Mouse (Mus musculus): Measurements from ENCODE around the gene Akap8.
A peak's percentile ranks its signal among the peaks of the same experiment; 100 is the strongest.

The Akap8 gene

GRCm38 (mm10) chr17:32320597-32321389 is at the start of gene Akap8:
Gene Akap8 (minus strand): TSS chr17:32321238.
- DNase-seq = peak; percentile 100

- no peak for DNase-seq
Observed at GRCm38 (mm10) chr17:32368991-32369578, 48.0 kb upstream of the Akap8 start.

DNA sequence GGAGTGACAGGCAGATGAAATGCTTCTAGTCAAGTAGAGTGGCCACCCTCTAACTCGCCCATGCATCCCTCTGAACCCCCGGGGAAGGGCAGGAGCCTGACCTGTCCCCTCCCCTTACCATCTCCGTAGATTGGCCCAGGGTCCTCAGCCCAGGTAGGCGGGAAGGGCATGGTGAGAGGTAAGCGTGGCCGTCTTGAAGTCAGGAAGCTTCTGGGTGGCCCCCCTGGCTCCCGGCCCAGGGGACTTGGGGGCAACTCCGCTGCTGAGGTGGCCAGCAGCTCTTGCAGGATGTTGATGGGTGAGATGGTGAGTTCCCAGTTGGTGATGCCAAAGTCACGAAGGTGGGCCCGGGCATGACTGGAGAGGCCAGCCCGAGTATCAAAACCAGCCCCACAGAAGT is 46.7 kb upstream of the Akap8 start:
- no peak for DNase-seq

DNA sequence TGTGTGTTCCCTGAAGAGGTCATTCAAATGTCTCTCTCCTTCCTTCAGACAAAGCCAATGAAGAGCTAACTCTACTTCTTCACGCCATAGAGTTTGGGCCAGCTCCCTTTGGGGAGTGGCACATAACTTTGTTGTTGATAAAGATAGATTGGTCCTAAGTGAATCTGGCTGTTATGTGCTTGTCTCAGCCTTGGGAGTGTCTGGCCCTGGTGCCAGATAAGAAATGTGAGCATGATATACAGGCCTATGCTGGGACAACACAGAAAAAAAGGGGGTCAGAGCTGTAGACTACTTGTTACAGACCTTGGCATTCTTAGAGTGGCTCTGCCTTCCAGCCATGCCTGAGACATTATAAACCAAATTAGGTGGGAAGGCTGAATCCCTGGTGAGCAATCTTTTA is 44.3 kb upstream of the Akap8 start:
- DNase-seq = no peak

DNA sequence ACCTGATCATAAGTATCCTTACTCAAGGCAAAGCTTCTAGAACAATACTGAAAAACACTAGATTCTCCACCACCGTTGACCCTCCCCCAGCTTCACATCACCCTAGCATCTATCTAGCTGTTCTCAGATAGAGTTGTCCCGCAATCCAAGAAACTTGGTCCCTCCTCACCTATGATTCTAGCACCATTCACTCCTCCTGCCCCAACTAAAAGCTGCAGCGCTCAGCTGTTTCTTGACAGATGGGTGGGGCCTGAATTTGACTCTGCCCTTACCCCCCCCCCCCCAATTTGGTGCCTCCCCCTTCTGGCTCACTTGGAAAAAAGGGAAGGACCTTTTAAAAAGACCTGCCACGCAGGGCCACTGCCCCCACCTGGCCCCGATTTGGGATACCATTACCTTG is 43.8 kb upstream of the Akap8 start:
- DNase-seq = no peak

- peak; percentile 89 for DNase-seq
Observed at GRCm38 (mm10) chr17:32364331-32364730, 43.3 kb upstream of the Akap8 start.

- no peak for DNase-seq
Observed at GRCm38 (mm10) chr17:32363821-32364301, 42.8 kb upstream of the Akap8 start.

DNA sequence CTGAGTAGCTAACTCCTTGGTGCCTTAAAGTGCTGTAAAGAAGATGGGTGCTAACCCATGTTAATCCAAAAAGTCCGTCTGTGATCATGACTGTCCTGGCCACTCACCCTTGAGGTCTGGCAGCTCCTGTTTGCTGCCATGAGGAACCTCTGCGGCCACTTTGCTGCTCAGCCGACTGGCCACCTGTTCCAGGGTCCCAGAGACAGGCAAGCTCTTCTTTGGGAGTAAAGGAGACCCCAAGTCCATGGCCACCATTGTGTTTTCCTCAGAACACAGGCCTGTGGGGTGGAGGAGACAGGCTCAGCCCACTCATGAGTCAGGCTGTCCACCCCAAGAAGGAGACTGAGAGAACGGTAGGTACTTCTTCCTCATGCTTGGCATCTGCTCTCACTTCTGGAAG is 41.6 kb upstream of the Akap8 start:
- DNase-seq = no peak

GRCm38 (mm10) chr17:32359928-32360327 is 38.9 kb upstream of the Akap8 start:
- no peak for DNase-seq

GRCm38 (mm10) chr17:32358943-32359340 is 37.9 kb upstream of the Akap8 start:
- no peak for DNase-seq

DNA sequence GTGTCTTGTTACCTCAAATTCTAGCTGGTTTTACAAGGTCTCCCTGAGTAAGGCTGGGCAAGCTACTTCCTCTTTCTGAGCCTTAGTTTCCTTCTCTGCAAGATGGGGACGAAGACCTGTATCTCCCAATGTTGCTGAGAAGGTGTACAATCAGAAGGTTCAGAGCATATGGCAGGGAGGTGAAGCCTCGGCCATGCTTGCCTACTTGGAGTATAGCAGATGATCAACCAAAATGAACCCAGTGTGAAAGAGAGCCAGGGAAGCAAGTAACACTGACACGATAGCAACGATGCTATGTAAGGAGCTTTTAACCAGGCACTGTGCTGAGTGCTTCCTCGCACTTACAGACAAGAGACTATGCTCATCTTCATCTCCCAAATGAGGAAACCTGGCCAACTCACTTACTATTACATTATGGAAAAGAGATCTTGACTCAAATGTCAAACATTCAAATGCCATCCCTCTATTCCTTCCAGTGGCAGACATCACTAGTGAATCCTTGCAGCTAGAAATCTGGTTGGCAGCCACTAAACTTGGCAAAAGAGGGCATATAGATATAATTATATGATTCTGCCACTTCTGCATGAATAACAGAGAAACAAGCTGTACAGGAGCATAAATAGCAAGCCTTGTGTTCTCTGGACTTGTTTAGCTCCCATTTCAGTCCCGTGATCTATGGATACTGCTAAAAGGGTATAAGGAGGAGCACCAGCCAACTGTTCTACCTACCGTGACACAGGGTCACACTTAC is 37.3 kb upstream of the Akap8 start:
- no peak for DNase-seq

DNA sequence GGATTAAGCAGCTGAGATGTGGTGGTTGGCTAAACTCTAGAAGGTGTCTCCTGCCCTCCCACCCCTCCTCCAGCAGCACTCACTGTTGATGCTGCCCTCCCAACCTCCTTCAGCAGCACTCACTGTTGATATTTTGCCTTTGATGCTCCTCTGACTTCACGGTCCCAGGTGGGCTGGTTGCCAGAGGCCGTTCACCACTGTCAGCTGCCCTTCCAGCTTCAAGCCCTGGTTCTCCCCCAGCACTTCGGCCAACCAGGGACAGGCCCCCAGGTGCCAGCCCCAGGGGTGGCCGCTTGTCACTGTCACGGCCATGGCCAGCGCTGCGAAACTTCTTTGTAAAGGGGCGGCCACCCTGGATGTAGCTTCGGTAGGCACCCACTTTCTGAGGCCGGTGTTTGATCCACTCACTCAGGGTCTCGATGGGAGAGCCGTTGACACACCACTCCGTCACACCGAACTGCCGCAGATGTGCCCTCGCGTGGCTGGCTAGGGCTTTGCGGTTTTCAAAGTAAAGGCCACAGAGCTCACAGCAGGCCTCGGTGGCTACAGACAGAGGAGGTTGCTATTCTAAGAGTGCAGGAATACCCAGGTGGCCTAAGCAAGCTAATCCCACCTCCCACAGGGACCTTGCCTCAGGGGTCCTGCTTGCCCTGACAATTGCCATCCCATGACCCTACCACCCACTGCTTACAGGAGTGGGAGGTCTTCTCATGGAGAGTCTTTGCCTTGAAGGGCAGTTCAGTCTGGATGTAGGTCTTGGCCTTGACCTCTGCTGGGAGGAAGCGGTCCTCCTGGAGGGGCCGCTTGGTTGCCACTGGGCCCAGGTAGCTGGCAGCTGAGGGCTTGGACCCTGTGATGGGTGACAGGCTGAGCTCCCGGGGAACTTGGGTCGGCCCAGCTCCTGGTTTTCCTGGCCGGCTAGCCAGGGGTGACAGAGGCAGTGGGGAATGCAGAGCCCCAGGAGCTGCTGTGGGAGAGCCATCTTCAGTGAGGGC is 36.0 kb upstream of the Akap8 start:
- DNase-seq = no peak

DNA sequence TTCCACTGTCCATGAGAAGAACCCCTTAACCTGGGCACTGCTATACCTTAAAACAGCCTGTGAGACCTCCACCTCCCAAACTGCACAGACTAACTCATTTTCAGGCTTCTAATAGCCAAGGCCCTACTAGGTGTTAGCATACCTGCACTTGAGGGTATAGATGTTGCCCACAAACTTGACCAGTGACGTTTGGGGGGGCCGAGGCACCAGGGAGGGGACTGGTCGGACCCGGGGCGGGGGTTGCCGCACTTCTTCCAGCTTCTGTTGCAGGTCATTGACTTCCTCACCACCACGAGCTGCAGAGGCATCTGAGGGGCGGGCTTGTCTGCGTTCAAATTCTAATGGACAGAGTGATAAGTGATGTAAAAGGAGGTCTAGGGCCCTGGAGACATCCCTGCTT is 35.2 kb upstream of the Akap8 start:
- no peak for DNase-seq

DNA sequence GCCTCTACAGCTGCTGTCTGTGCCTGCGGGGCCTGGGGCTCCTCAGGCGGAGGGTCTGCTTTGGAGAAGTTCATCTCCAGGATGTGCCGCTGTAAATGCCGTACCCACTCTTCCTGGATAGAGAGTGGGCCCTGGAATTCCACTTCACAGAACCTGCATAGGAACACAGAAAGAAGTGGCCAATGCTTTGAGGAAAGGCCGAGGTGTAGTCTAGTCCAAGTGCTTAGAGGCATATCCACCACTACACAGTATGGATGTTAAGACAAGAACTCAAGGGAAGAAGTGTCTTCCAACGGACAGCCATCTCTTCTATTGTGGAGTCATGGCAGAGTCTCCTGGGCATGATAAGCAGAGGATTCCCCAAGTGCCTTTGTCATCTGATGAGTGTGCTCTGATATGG is 34.0 kb upstream of the Akap8 start:
- no peak for DNase-seq

DNA sequence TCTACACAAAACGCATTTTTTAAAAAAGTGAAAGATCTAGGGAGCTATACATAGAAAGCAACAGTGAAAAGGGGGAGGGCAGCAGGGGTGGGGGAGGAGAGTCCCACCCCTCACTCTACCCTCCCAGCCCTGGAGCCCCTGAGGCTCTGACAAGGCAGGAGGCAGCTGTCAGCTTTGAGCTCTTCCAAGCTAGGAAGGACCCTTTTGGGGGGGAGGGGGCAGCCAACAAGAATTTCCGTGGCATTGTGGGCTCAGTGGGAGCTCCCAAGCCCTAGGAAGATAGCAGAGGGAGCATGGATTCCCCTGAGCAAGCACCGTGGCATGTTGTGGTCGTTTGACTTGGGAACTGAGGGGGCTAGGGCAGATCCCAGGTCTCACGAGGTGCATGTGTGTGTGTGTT is 33.2 kb upstream of the Akap8 start:
- DNase-seq = no peak

- DNase-seq = peak; percentile 89
Observed at GRCm38 (mm10) chr17:32353696-32354095, 32.7 kb upstream of the Akap8 start.

GRCm38 (mm10) chr17:32351726-32352125 is 30.7 kb upstream of the Akap8 start:
- no peak for DNase-seq

GRCm38 (mm10) chr17:32351269-32351668 is 30.2 kb upstream of the Akap8 start:
- DNase-seq = no peak

DNA sequence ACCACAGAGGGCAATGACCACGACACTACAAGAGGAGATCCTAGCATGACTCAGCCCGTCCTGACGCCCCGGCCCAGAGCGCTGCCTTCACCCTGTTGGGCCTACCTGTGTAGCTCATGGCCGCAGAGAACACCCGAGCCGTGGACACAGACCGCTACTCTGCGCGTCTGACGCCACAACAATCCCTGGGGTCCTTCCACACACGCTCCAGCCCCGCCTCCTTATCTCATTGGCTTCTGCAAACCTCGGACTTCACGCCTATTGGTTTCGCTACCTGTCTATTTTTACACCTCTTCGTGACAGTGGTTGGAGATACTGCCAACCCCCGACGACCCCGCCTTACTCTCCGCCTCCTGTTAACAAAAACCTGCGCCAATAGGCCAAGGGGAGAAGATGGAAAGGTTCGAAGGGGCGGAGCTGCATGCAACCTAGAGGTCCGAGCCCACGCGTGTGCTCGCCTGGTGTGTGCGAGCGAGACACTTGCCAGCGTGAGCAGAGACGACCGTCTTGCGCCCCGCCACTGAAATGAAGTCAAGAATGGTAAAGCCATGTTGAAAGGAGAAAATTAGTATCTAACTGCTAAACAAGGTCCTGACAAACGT is 29.4 kb upstream of the Akap8 start, which contains the start of gene Akap8l:
Gene Akap8l, minus strand, starts transcription at position 226 of the 602 bp plus-strand sequence.
- peak; percentile 99 for DNase-seq

GRCm38 (mm10) chr17:32349851-32350381 is 28.9 kb upstream of the Akap8 start:
- DNase-seq = peak; percentile 50

DNA sequence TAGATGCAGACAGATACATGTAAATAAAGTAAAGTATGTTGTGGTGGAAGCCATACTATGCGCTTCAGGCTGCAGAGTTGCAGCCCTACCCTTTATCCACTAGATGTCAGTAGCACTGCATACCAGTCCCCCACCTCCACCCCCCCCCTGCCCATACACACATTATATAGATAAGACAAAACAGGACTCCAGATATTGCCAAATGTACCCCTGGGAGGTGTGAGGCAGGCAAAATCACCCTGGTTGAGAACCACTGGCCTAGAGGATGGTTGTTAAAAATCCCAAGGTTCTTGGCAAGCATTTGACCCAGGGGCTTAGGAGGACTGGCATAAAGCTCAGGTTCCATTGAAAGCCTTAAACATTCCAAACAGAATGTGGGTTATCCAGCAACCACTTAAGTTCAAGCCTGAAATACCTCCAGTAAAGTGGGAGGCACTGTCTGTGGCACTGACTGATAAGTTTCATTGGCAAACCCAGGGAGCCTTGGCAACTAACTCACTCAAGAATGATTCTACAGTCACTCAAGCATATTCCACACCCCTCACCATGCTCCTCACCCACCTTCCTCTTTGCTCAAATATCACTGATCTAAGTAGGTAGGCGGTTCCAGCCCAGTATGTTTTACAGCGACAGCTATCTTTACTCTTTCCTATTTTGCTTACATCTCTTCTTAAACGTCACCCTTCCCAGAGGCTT is 28.1 kb upstream of the Akap8 start:
- peak; percentile 58 for DNase-seq

Data from layer of hippocampus, adult 9-11 months (tissue).